Mouse (Mus musculus): ENCODE measurements around the gene Enpp7.

Gene Enpp7
- long read RNA-seq, experiment 1 = 0 reads
- long read RNA-seq, experiment 2 = 0 reads

- intact Hi-C loops (cut with DNase I) = no loop called here
These were observed at the start of gene Enpp7 for GRCm38 (mm10) chr11:118987999-118988398. Gene Enpp7, plus strand, starts transcription at chr11:118988188.

- intact Hi-C loops (cut with DNase I) = no loop called here
These were observed 48.3 kb upstream of the Enpp7 start for GRCm38 (mm10) chr11:118939731-118940130.

GRCm38 (mm10) chr11:118940539-118940938, 47.4 kb upstream of the Enpp7 start:
- intact Hi-C loops (cut with DNase I) = no loop called here

GRCm38 (mm10) chr11:118941268-118941667, 46.7 kb upstream of the Enpp7 start:
- intact Hi-C loops (cut with DNase I) = no loop called here

- intact Hi-C loops (cut with DNase I) = no loop called here
These were observed 42.1 kb upstream of the Enpp7 start for GRCm38 (mm10) chr11:118945868-118946267.

- intact Hi-C loops (cut with DNase I) = no loop called here
These were observed 33.0 kb upstream of the Enpp7 start for GRCm38 (mm10) chr11:118955016-118955415.

GRCm38 (mm10) chr11:118957070-118957471, 30.9 kb upstream of the Enpp7 start:
- intact Hi-C loops (cut with DNase I) = no loop called here

- intact Hi-C loops (cut with DNase I) = no loop called here
These were observed 27.3 kb upstream of the Enpp7 start for GRCm38 (mm10) chr11:118960649-118961048.

- intact Hi-C loops (cut with DNase I) = no loop called here
These were observed 25.5 kb upstream of the Enpp7 start for GRCm38 (mm10) chr11:118962478-118962877.

GRCm38 (mm10) chr11:118963926-118964325, 24.1 kb upstream of the Enpp7 start:
- intact Hi-C loops (cut with DNase I) = no loop called here

GRCm38 (mm10) chr11:118965078-118965477, 22.9 kb upstream of the Enpp7 start:
- intact Hi-C loops (cut with DNase I) = no loop called here

- intact Hi-C loops (cut with DNase I) = loop anchor here (10.0 kb wide), 1 partner anchor 227 kb away; no protein-coding TSS in a partner anchor
These were observed 16.4 kb upstream of the Enpp7 start for GRCm38 (mm10) chr11:118971470-118972034.

GRCm38 (mm10) chr11:118972431-118973377, 15.3 kb upstream of the Enpp7 start:
- intact Hi-C loops (cut with DNase I) = loop anchor here (10.0 kb wide), 1 partner anchor 228 kb away; no protein-coding TSS in a partner anchor

GRCm38 (mm10) chr11:118974340-118974739, 13.6 kb upstream of the Enpp7 start:
- intact Hi-C loops (cut with DNase I) = loop anchor here (10.0 kb wide), 1 partner anchor 230 kb away; no protein-coding TSS in a partner anchor

- intact Hi-C loops (cut with DNase I) = loop anchor here (10.0 kb wide), 1 partner anchor 231 kb away; no protein-coding TSS in a partner anchor
These were observed 12.6 kb upstream of the Enpp7 start for GRCm38 (mm10) chr11:118975427-118975826.

- intact Hi-C loops (cut with DNase I) = loop anchor here (10.0 kb wide), 1 partner anchor 231 kb away; no protein-coding TSS in a partner anchor
These were observed 12.1 kb upstream of the Enpp7 start for GRCm38 (mm10) chr11:118975917-118976316.

GRCm38 (mm10) chr11:118980388-118980787, 7.6 kb upstream of the Enpp7 start:
- intact Hi-C loops (cut with DNase I) = no loop called here

- intact Hi-C loops (cut with DNase I) = no loop called here
These were observed 6.8 kb upstream of the Enpp7 start for GRCm38 (mm10) chr11:118981012-118981776.

- intact Hi-C loops (cut with DNase I) = no loop called here
These were observed 5.3 kb upstream of the Enpp7 start for GRCm38 (mm10) chr11:118982593-118983113.

- intact Hi-C loops (cut with DNase I) = no loop called here
These were observed 2.4 kb upstream of the Enpp7 start for GRCm38 (mm10) chr11:118985571-118985970.

- intact Hi-C loops (cut with DNase I) = no loop called here
These were observed 4.8 kb downstream of the Enpp7 start for GRCm38 (mm10) chr11:118992781-118993180.

Measured in adrenal gland (tissue).